Mouse (Mus musculus) megakaryocyte progenitor cell, adult 5-6 weeks (primary cell): Measurements from ENCODE around the gene Gm10197. TPM values are rescaled to one million over a fixed set of nuclear protein-coding genes. Genes with fewer than 3 reads are reported as not detected.

Source experiments
- ATAC-seq: replicated peaks from 2 replicates; pipeline ENCODE4 v1.8.0; 2016; ENCODE audit warnings: mild to moderate bottlenecking, moderate TSS enrichment, inconsistent platforms; ENCODE audit not compliant: poor library complexity
- total RNA-seq, 2 experiments: library from RNA; stranded (forward) in 1 of 2; stranded (reverse) in 1 of 2; fragments of 157-497, 149-512 nt in 1 of 2; fragments of 200-1000 nt in 1 of 2; gene quantifications; 2 replicates each; pipeline versions ENCODE4 v1.2.3 to v1.2.4; 2015 to 2017

Gm10197 gene
- total RNA-seq, 2 experiments from 2014 or later = not detected

- no peak for ATAC-seq
These were observed 49.0 kb downstream of the Gm10197 start for GRCm38 (mm10) chr19:53322438-53323048.

Other genes starting within 250 kb of the Gm10197 start
- 36.6 and 37.5 TPM in 2 replicates for gene Add3, start 231.3 kb downstream of the Gm10197 start, total RNA-seq (2015)
- gene Add3, start 231.3 kb downstream of the Gm10197 start, total RNA-seq (2017) = 43.8 and 46.8 TPM in 2 replicates
- gene Mxi1, start 61.2 kb downstream of the Gm10197 start, total RNA-seq (2015) = 26.5 and 33.7 TPM in 2 replicates
- 58.6 and 59.3 TPM in 2 replicates for gene Mxi1, start 61.2 kb downstream of the Gm10197 start, total RNA-seq (2017)
- 83.2 and 83.5 TPM in 2 replicates for gene Smndc1, start 18.8 kb upstream of the Gm10197 start, total RNA-seq (2015)
- 32.3 and 42.5 TPM in 2 replicates for gene Smndc1, start 18.8 kb upstream of the Gm10197 start, total RNA-seq (2017)
- 6.8 and 7.1 TPM in 2 replicates for gene Dusp5, start 157.3 kb upstream of the Gm10197 start, total RNA-seq (2015)
- 3.4 and 6.0 TPM in 2 replicates for gene Dusp5, start 157.3 kb upstream of the Gm10197 start, total RNA-seq (2017)
- 60.9 and 62.8 TPM in 2 replicates for gene Nutf2-ps1, start 217.3 kb upstream of the Gm10197 start, total RNA-seq (2015)
- 141 and 174 TPM in 2 replicates for gene Nutf2-ps1, start 217.3 kb upstream of the Gm10197 start, total RNA-seq (2017)
- gene Smc3, start 228.6 kb upstream of the Gm10197 start, total RNA-seq (2015) = 131 and 140 TPM in 2 replicates
- gene Smc3, start 228.6 kb upstream of the Gm10197 start, total RNA-seq (2017) = 109 and 155 TPM in 2 replicates